Mouse (Mus musculus) MEL (cell line): ENCODE results near the gene Sgk2. TPM values are rescaled to one million over a fixed set of nuclear protein-coding genes. Genes with fewer than 3 reads are reported as not detected.
A peak's percentile ranks its signal among the peaks of the same experiment; 100 is the strongest.

ENCODE experiments used
- DNase-seq: peaks from one replicate; pipeline ENCODE4 v3.0.0; 2011; ENCODE audit warnings: low read depth, low spot score
- H3K27ac ChIP-seq: 2 replicates; pipeline ENCODE4 v1.5.1; 2012; ENCODE audit warnings: low read depth, mild to moderate bottlenecking, control low read depth, low read length, moderate library complexity; ENCODE audit not compliant: control insufficient read depth
- H3K27me3 ChIP-seq, 2 experiments: fragments of 150-350 bp in 1 of 2; sonication (generic) in 1 of 2; 2 replicates each; pipeline ENCODE4 v1.6.1; 2012; ENCODE audit warnings: low read length in 2 of 2, mild to moderate bottlenecking in 2 of 2, improper control_type of control experiment in 1 of 2, moderate library complexity in 1 of 2; ENCODE audit not compliant: insufficient read depth in 2 of 2, control insufficient read depth in 1 of 2
- H3K36me3 ChIP-seq, 2 experiments: 2 replicates each; pipeline ENCODE4 v1.6.1; 2012 to 2014; ENCODE audit warnings: low read length in 2 of 2, improper control_type of control experiment in 1 of 2, inconsistent platforms in 1 of 2, mild to moderate bottlenecking in 1 of 2; ENCODE audit not compliant: insufficient read depth in 2 of 2, control insufficient read depth in 1 of 2
- H3K4me1 ChIP-seq, 2 experiments: fragments of 150-350 bp in 1 of 2; sonication (generic) in 1 of 2; 2 replicates each; pipeline ENCODE4 v1.6.1; 2012; ENCODE audit warnings: low read length in 2 of 2, improper control_type of control experiment in 1 of 2, mild to moderate bottlenecking in 1 of 2; ENCODE audit not compliant: insufficient read depth in 2 of 2, control insufficient read depth in 1 of 2
- H3K4me3 ChIP-seq, 2 experiments: fragments of 150-350 bp in 1 of 2; sonication (generic) in 1 of 2; 2 replicates each; pipeline ENCODE4 v1.5.1; 2012; ENCODE audit warnings: low read depth in 2 of 2, low read length in 2 of 2, mild to moderate bottlenecking in 2 of 2, moderate library complexity in 2 of 2, control low read depth in 1 of 2, improper control_type of control experiment in 1 of 2; ENCODE audit not compliant: control insufficient read depth in 1 of 2, insufficient read depth in 1 of 2
- H3K79me2 ChIP-seq: 2 replicates; pipeline ENCODE4 v1.6.1; 2012; ENCODE audit warnings: mild to moderate bottlenecking, low read length, moderate library complexity; ENCODE audit not compliant: control insufficient read depth, poor library complexity, insufficient read depth
- H3K9ac ChIP-seq: 2 replicates; pipeline ENCODE4 v1.6.1; 2012; ENCODE audit warnings: low read depth, mild to moderate bottlenecking, control low read depth, low read length, moderate library complexity; ENCODE audit not compliant: control insufficient read depth, poor library complexity, severe bottlenecking
- H3K9me3 ChIP-seq: fragments of 150-350 bp; sonication (generic); replicated peaks from 2 replicates; pipeline ENCODE4 v1.6.1; 2012; ENCODE audit warnings: mild to moderate bottlenecking, low read length, improper control_type of control experiment, moderate library complexity; ENCODE audit not compliant: insufficient read depth
- BHLHE40 ChIP-seq: IDR thresholded peaks from 2 replicates; pipeline ENCODE4 v1.6.1; 2012; ENCODE audit warnings: low read depth, mild to moderate bottlenecking, inconsistent platforms, low read length, improper control_type of control experiment, borderline replicate concordance
- CHD1 ChIP-seq: IDR thresholded peaks from 2 replicates; pipeline ENCODE4 v1.6.1; 2012; ENCODE audit warnings: low read depth, mild to moderate bottlenecking, inconsistent platforms, low read length, improper control_type of control experiment
- E2F4 ChIP-seq: IDR thresholded peaks from 2 replicates; pipeline ENCODE4 v1.6.1; 2011; ENCODE audit warnings: low read depth, low read length, improper control_type of control experiment, borderline replicate concordance
- ELF1 ChIP-seq: IDR thresholded peaks from 2 replicates; pipeline ENCODE4 v1.6.1; 2014; ENCODE audit warnings: low read depth, mild to moderate bottlenecking, inconsistent platforms, low read length, improper control_type of control experiment, moderate library complexity
- EP300 ChIP-seq, 2 experiments: IDR thresholded peaks; 2 replicates each; pipeline ENCODE4 v1.6.1; 2011; ENCODE audit warnings: improper control_type of control experiment in 2 of 2, low read length in 2 of 2, low read depth in 1 of 2, mild to moderate bottlenecking in 1 of 2
- GABPA ChIP-seq: IDR thresholded peaks from 2 replicates; pipeline ENCODE4 v1.6.1; 2012; ENCODE audit warnings: low read depth, mild to moderate bottlenecking, inconsistent platforms, low read length, improper control_type of control experiment, moderate library complexity
- GATA1 ChIP-seq: IDR thresholded peaks from 2 replicates; pipeline ENCODE4 v1.6.1; 2011; ENCODE audit warnings: low read depth, low read length, improper control_type of control experiment
- HCFC1 ChIP-seq: IDR thresholded peaks from 2 replicates; pipeline ENCODE4 v1.6.1; 2012; ENCODE audit warnings: low read depth, mild to moderate bottlenecking, inconsistent platforms, low read length, improper control_type of control experiment, moderate library complexity
- MAFK ChIP-seq: IDR thresholded peaks from 2 replicates; pipeline ENCODE4 v1.6.1; 2011; ENCODE audit warnings: low read depth, mild to moderate bottlenecking, low read length, improper control_type of control experiment, borderline replicate concordance
- MAX ChIP-seq: IDR thresholded peaks from 2 replicates; pipeline ENCODE4 v1.6.1; 2011; ENCODE audit warnings: low read length, improper control_type of control experiment
- MAZ ChIP-seq: IDR thresholded peaks from 2 replicates; pipeline ENCODE4 v1.6.1; 2012; ENCODE audit warnings: low read depth, mild to moderate bottlenecking, inconsistent platforms, low read length, improper control_type of control experiment
- MXI1 ChIP-seq: IDR thresholded peaks from 2 replicates; pipeline ENCODE4 v1.6.1; 2011; ENCODE audit warnings: mild to moderate bottlenecking, low read depth, low read length, improper control_type of control experiment
- MYC ChIP-seq: IDR thresholded peaks from 2 replicates; pipeline ENCODE4 v1.6.1; 2011; ENCODE audit warnings: low read depth, mild to moderate bottlenecking, low read length, improper control_type of control experiment, moderate library complexity
- POLR2A ChIP-seq, 2 experiments: IDR thresholded peaks; 2 replicates each; pipeline ENCODE4 v1.6.1; 2011 to 2012; ENCODE audit warnings: low read length in 2 of 2, mild to moderate bottlenecking in 2 of 2, control low read depth in 1 of 2, improper control_type of control experiment in 1 of 2, low read depth in 1 of 2, moderate library complexity in 1 of 2; ENCODE audit not compliant: control insufficient read depth in 1 of 2, insufficient read depth in 1 of 2, poor library complexity in 1 of 2
- POLR2AphosphoS5 ChIP-seq: IDR thresholded peaks from 2 replicates; pipeline ENCODE4 v1.6.1; 2012; ENCODE audit warnings: low read depth, borderline replicate concordance, mild to moderate bottlenecking, inconsistent platforms, low read length, moderate library complexity, mixed read lengths
- RCOR1 ChIP-seq: IDR thresholded peaks from 2 replicates; pipeline ENCODE4 v1.6.1; 2012; ENCODE audit warnings: low read depth, mild to moderate bottlenecking, inconsistent platforms, low read length, improper control_type of control experiment
- SIN3A ChIP-seq: IDR thresholded peaks from 2 replicates; pipeline ENCODE4 v1.6.1; 2012; ENCODE audit warnings: low read length, improper control_type of control experiment, inconsistent platforms
- SMC3 ChIP-seq: IDR thresholded peaks from 2 replicates; pipeline ENCODE4 v1.6.1; 2011; ENCODE audit warnings: low read depth, low read length, improper control_type of control experiment
- TBP ChIP-seq: IDR thresholded peaks from 2 replicates; pipeline ENCODE4 v1.8.0; 2011; ENCODE audit warnings: low read depth, low read length, improper control_type of control experiment
- TCF12 ChIP-seq: IDR thresholded peaks from 2 replicates; pipeline ENCODE4 v1.6.1; 2014; ENCODE audit warnings: low read depth, mild to moderate bottlenecking, inconsistent platforms, low read length, improper control_type of control experiment, moderate library complexity
- USF1 ChIP-seq: IDR thresholded peaks from 2 replicates; pipeline ENCODE4 v1.6.1; 2014; ENCODE audit warnings: low read depth, mild to moderate bottlenecking, inconsistent platforms, low read length, improper control_type of control experiment, moderate library complexity
- USF2 ChIP-seq, 2 experiments: IDR thresholded peaks; 2 replicates each; pipeline ENCODE4 v1.6.1; 2011 to 2012; ENCODE audit warnings: improper control_type of control experiment in 2 of 2, low read length in 2 of 2, borderline replicate concordance in 1 of 2, inconsistent platforms in 1 of 2, low read depth in 1 of 2, mild to moderate bottlenecking in 1 of 2; ENCODE audit not compliant: insufficient read depth in 1 of 2
- ZC3H11A ChIP-seq: IDR thresholded peaks from 2 replicates; pipeline ENCODE4 v1.6.1; 2012; ENCODE audit warnings: low read depth, mild to moderate bottlenecking, inconsistent platforms, low read length, improper control_type of control experiment
- ZMIZ1 ChIP-seq: IDR thresholded peaks from 2 replicates; pipeline ENCODE4 v1.6.1; 2012; ENCODE audit warnings: low read depth, mild to moderate bottlenecking, inconsistent platforms, low read length, improper control_type of control experiment, moderate library complexity
- polyA plus RNA-seq, 2 experiments: library from polyadenylated mRNA; stranded (reverse) in 1 of 2; unstranded in 1 of 2; fragments of >175 nt in 1 of 2; fragments of >200 nt in 1 of 2; gene quantifications; 2 replicates each; pipeline versions ENCODE4 v1.2.1 to v1.2.4; 2012; ENCODE audit warnings: low replicate concordance in 2 of 2, low read depth in 1 of 2; ENCODE audit not compliant: insufficient read length in 2 of 2, insufficient read depth in 1 of 2, missing spikeins in 1 of 2
- total RNA-seq: library from RNA; depleted of rRNA; stranded (reverse); fragments of 300-350 nt; gene quantifications from 2 replicates; pipeline ENCODE4 v1.2.3, GENCODE M21; 2012

Gene Sgk2
- total and polyA plus RNA-seq, 3 experiments: not detected

DNA sequence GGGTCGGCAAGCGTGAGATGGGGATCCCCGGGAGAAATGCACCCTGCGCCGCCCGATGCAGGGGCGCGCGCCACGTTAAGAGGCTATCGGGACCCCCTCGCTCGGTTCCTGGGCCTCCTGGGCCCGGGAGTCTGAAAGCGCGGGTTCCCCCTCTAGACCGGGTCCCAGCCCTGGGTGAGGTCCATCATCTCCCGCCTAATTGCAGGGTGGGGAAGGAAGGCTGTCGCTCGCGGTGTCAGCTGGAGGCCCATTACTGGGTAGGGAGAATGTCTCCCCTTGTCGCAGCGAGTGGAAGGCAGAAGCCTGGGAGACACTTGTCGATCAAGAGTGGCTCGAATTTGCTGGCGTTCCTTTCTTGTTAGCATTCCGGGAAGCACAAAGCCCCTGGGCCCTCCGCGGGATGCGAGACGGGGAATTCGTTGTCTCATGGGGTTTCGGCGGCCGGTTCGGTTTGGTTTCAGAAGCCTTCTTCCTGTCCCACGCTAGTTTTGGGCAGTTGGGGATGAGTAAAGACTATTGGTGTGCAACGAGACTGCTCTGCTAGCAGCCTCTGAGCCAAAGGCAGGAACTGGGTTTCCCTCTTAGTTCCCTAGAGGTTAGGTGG lies 67.9 kb downstream of the Sgk2 start:
- H3K9ac ChIP-seq: peak overlapping the region; percentile 93
- peak; percentile 64 for DNase-seq
- H3K27me3 ChIP-seq: no peaks in the 10 kb centered on the region
- peak overlapping the region; percentile 75 to 85 for H3K4me3 ChIP-seq
- H3K9me3 ChIP-seq: no peaks in the 10 kb centered on the region
- peaks cover 0 to 17% of the 10 kb centered on the region in 2 experiments; a peak in 2 of 4 replicates for H3K36me3 ChIP-seq
- H3K79me2 ChIP-seq: peaks cover 50% of the 10 kb centered on the region
- H3K4me1 ChIP-seq: peaks cover 0 to 16% of the 10 kb centered on the region in 2 experiments; a peak in 2 of 4 replicates
- TF ChIP-seq POLR2A (IDR thresholded peaks at IDR 0.05; ENCODE audit: control insufficient read depth in 1 of 2, insufficient read depth in 1 of 2, low read depth in 1 of 2, low read length in 2 of 2, poor library complexity in 1 of 2) (peak in 1 of 2 experiments; percentile 38; a peak in 1 of 4 replicates), ZC3H11A (no peak), USF1 (no peak), EP300 (IDR thresholded peaks at IDR 0.05; ENCODE audit: low read depth in 1 of 2, low read length in 2 of 2) (0 out of 4 replicates have a peak, but pooled peaks of 1 of the 2 experiments have one; percentile 5), MYC (no peak), HCFC1 (no peak), MAZ (peak; percentile 7; the same call in 1 of the 2 replicates), TCF12 (no peak), GATA1 (no peak), BHLHE40 (0 out of 2 replicates have a peak, but pooled peaks have one; percentile 28), MAX (peak; percentile 17; the same call in 1 of the 2 replicates), GABPA (no peak), CHD1 (peak; percentile 87; the same call in 1 of the 2 replicates), RCOR1 (no peak), ELF1 (no peak), MXI1 (0 out of 2 replicates have a peak, but pooled peaks have one; percentile 1), USF2 (IDR thresholded peaks at IDR 0.05; ENCODE audit: borderline replicate concordance in 1 of 2, insufficient read depth in 1 of 2, low read depth in 1 of 2, low read length in 2 of 2) (no peak), SIN3A (peak; percentile 64; the same call in 1 of the 2 replicates), MAFK (no peak), SMC3 (no peak), E2F4 (no peak), POLR2AphosphoS5 (no peak), TBP (no peak), ZMIZ1 (no peak)
- TF ChIP-seq, all 39 proteins: peak for 8
- peak overlapping the region; percentile 46 for H3K27ac ChIP-seq
